Mouse (Mus musculus) neural tube, embryonic 11.5 days (tissue): ENCODE data around the gene Prdm15. TPM values are rescaled to one million over a fixed set of nuclear protein-coding genes. Genes with fewer than 3 reads are reported as not detected.

Experiments used
- ATAC-seq: fragments of 200-750 bp; cut with Nextera tagmentation; 2 replicates; pipeline ENCODE4 v1.8.0; 2017; ENCODE audit warnings: moderate number of reproducible peaks, mild to moderate bottlenecking, moderate TSS enrichment, moderate library complexity; ENCODE audit not compliant: insufficient read depth, low FRiP score, low TSS enrichment
- DNase-seq: peaks from one replicate; pipeline ENCODE4 v3.0.0-alpha.2; 2015; ENCODE audit warnings: low spot score
- H3K27ac ChIP-seq: fragments of 300-500 bp; sonication (generic); 2 replicates; pipeline ENCODE4 v1.5.1; 2014; ENCODE audit warnings: low read depth, mild to moderate bottlenecking, low read length
- H3K27me3 ChIP-seq: fragments of 300-500 bp; sonication (generic); 2 replicates; pipeline ENCODE4 v1.6.1; 2014; ENCODE audit warnings: mild to moderate bottlenecking, low read length, mixed read lengths; ENCODE audit not compliant: control insufficient read depth, insufficient read depth
- H3K36me3 ChIP-seq: fragments of 300-500 bp; sonication (generic); 2 replicates; pipeline ENCODE4 v1.6.1; 2014; ENCODE audit warnings: mild to moderate bottlenecking, low read length, moderate library complexity, mixed read lengths; ENCODE audit not compliant: control insufficient read depth, insufficient read depth
- H3K4me1 ChIP-seq: fragments of 300-500 bp; sonication (generic); 2 replicates; pipeline ENCODE4 v1.6.1; 2014; ENCODE audit warnings: low read length, mixed read lengths; ENCODE audit not compliant: control insufficient read depth, insufficient read depth
- H3K4me2 ChIP-seq: fragments of 300-500 bp; sonication (generic); 2 replicates; pipeline ENCODE4 v1.6.1; 2014; ENCODE audit warnings: low read depth, mild to moderate bottlenecking, moderate library complexity
- H3K4me3 ChIP-seq: fragments of 300-500 bp; sonication (generic); 2 replicates; pipeline ENCODE4 v1.5.1; 2014; ENCODE audit warnings: low read depth, low read length
- H3K9ac ChIP-seq: fragments of 300-500 bp; sonication (generic); 2 replicates; pipeline ENCODE4 v1.6.1; 2014; ENCODE audit warnings: mild to moderate bottlenecking, low read length
- H3K9me3 ChIP-seq: fragments of 300-500 bp; sonication (generic); 2 replicates; pipeline ENCODE4 v1.6.1; 2016; ENCODE audit warnings: low read length; ENCODE audit not compliant: control insufficient read depth
- WGBS: fragments of 180-500 bp; shearing (Covaris S2); extraction: QIAGEN DNeasy Blood & Tissue Kit; methylation state at CpG from one replicate; pipeline ENCODE4 v1.1.7; 2014; 5-methylcytosine and 5-hydroxymethylcytosine counted together
- polyA plus RNA-seq: library from polyadenylated mRNA; unstranded; fragments of >200 nt; fragmentation: Nextera tagmentation; extraction: Ambion mirVana; gene quantifications from 2 replicates; pipeline ENCODE4 v1.2.1, GENCODE M21; 2014

The Prdm15 gene
- polyA plus RNA-seq, 1 experiment from 2014 or later, result 14.0 TPM

GRCm38 (mm10) chr16:97872657-97873056 is 21.0 kb upstream of the Prdm15 start:
- no peaks in the 10 kb centered on the region for H3K9me3 ChIP-seq
- no peak overlapping the region for H3K4me2 ChIP-seq
- no peak for DNase-seq
- H3K9ac ChIP-seq, result no peak overlapping the region
- 78% methylated on average over 5 of the region's 5 CpGs for WGBS
- no peaks in the 10 kb centered on the region for H3K4me1 ChIP-seq
- H3K4me3 ChIP-seq, result no peak overlapping the region
- H3K36me3 ChIP-seq, result peaks cover 2% of the 10 kb centered on the region; the same call in 1 of the 2 replicates
- no peak for ATAC-seq
- H3K27me3 ChIP-seq, result no peaks in the 10 kb centered on the region
- H3K27ac ChIP-seq, result no peak overlapping the region

GRCm38 (mm10) chr16:97869193-97870102 is 17.8 kb upstream of the Prdm15 start:
- no peaks in the 10 kb centered on the region for H3K27me3 ChIP-seq
- peaks cover 2% of the 10 kb centered on the region; the same call in 1 of the 2 replicates for H3K36me3 ChIP-seq
- H3K9ac ChIP-seq, result no peak overlapping the region
- H3K9me3 ChIP-seq, result no peaks in the 10 kb centered on the region
- no peak for DNase-seq
- no peaks in the 10 kb centered on the region for H3K4me1 ChIP-seq
- H3K27ac ChIP-seq, result no peak overlapping the region
- WGBS, result 76% methylated on average over 6 of the region's 6 CpGs
- no peak for ATAC-seq
- no peak overlapping the region for H3K4me2 ChIP-seq
- no peak overlapping the region for H3K4me3 ChIP-seq

GRCm38 (mm10) chr16:97863932-97864467 is 12.3 kb upstream of the Prdm15 start:
- DNase-seq (no peak), ATAC-seq (no peak)
- no peaks in the 10 kb centered on the region for H3K9me3 ChIP-seq
- no peak overlapping the region for H3K4me2 ChIP-seq
- no peak overlapping the region for H3K9ac ChIP-seq
- 80% methylated on average over 3 of the region's 3 CpGs for WGBS
- H3K36me3 ChIP-seq, result 0 out of 2 replicates have a peak, but pooled peaks cover 2% of the 10 kb centered on the region
- H3K4me1 ChIP-seq, result no peaks in the 10 kb centered on the region
- H3K27me3 ChIP-seq, result no peaks in the 10 kb centered on the region
- no peak overlapping the region for H3K27ac ChIP-seq
- no peak overlapping the region for H3K4me3 ChIP-seq

- H3K4me1 ChIP-seq, result no peaks in the 10 kb centered on the region
- H3K9ac ChIP-seq, result no peak overlapping the region
- H3K27me3 ChIP-seq, result no peaks in the 10 kb centered on the region
- no peaks in the 10 kb centered on the region for H3K36me3 ChIP-seq
- H3K4me3 ChIP-seq, result no peak overlapping the region
- DNase-seq (no peak), ATAC-seq (no peak)
- H3K4me2 ChIP-seq, result no peak overlapping the region
- H3K27ac ChIP-seq, result no peak overlapping the region
- no peaks in the 10 kb centered on the region for H3K9me3 ChIP-seq
Observed at GRCm38 (mm10) chr16:97856050-97856449, 4.4 kb upstream of the Prdm15 start.

GRCm38 (mm10) chr16:97851061-97851740 is 449 bp downstream of the Prdm15 start:
- Histone ChIP-seq H3K36me3 (no peaks in the 10 kb centered on the region), H3K9me3 (no peaks in the 10 kb centered on the region), H3K27me3 (no peaks in the 10 kb centered on the region), H3K4me2 (peak overlapping the region; percentile 93), H3K4me3 (peak overlapping the region; percentile 88), H3K27ac (peak overlapping the region; percentile 98), H3K9ac (peak overlapping the region; percentile 98), H3K4me1 (0 out of 2 replicates have a peak, but pooled peaks cover 8% of the 10 kb centered on the region)
- peak; percentile 86 for DNase-seq
- 0% methylated on average over 66 of the region's 77 CpGs for WGBS
- peak; percentile 92 for ATAC-seq

GRCm38 (mm10) chr16:97850667-97851060 is 986 bp downstream of the Prdm15 start:
- ATAC-seq (peak; percentile 36), DNase-seq (no peak)
- Histone ChIP-seq H3K4me2 (peak overlapping the region; percentile 93), H3K27me3 (no peaks in the 10 kb centered on the region), H3K9me3 (no peaks in the 10 kb centered on the region), H3K36me3 (no peaks in the 10 kb centered on the region), H3K4me1 (0 out of 2 replicates have a peak, but pooled peaks cover 8% of the 10 kb centered on the region), H3K9ac (peak overlapping the region; percentile 98), H3K4me3 (peak overlapping the region; percentile 88), H3K27ac (peak overlapping the region; percentile 98)
- 4% methylated on average over 11 of the region's 11 CpGs for WGBS

- Histone ChIP-seq H3K9ac (no peak overlapping the region), H3K4me1 (0 out of 2 replicates have a peak, but pooled peaks cover 8% of the 10 kb centered on the region), H3K4me2 (no peak overlapping the region), H3K4me3 (no peak overlapping the region), H3K27ac (no peak overlapping the region), H3K36me3 (no peaks in the 10 kb centered on the region), H3K27me3 (no peaks in the 10 kb centered on the region), H3K9me3 (no peaks in the 10 kb centered on the region)
- no peak for DNase-seq
- ATAC-seq, result no peak
- WGBS, result 79% methylated on average over 6 of the region's 6 CpGs
Observed at GRCm38 (mm10) chr16:97848832-97849231, 2.8 kb downstream of the Prdm15 start.

GRCm38 (mm10) chr16:97844967-97845937 is 6.4 kb downstream of the Prdm15 start:
- H3K4me2 ChIP-seq, result no peak overlapping the region
- H3K9ac ChIP-seq, result no peak overlapping the region
- DNase-seq (no peak), ATAC-seq (no peak)
- WGBS, result 87% methylated on average over 12 of the region's 12 CpGs
- H3K9me3 ChIP-seq, result no peaks in the 10 kb centered on the region
- H3K36me3 ChIP-seq, result no peaks in the 10 kb centered on the region; the same call in 1 of the 2 replicates
- H3K4me3 ChIP-seq, result no peak overlapping the region
- no peak overlapping the region for H3K27ac ChIP-seq
- H3K27me3 ChIP-seq, result no peaks in the 10 kb centered on the region
- H3K4me1 ChIP-seq, result 0 out of 2 replicates have a peak, but pooled peaks cover 4% of the 10 kb centered on the region
